Mouse (Mus musculus): ENCODE data around the gene Adk. TPM values are rescaled to one million over a fixed set of nuclear protein-coding genes. Genes with fewer than 3 reads are reported as not detected.

Gene Adk
- total RNA-seq, 2 experiments from 2014 or later = 122 to 168 TPM

DNA sequence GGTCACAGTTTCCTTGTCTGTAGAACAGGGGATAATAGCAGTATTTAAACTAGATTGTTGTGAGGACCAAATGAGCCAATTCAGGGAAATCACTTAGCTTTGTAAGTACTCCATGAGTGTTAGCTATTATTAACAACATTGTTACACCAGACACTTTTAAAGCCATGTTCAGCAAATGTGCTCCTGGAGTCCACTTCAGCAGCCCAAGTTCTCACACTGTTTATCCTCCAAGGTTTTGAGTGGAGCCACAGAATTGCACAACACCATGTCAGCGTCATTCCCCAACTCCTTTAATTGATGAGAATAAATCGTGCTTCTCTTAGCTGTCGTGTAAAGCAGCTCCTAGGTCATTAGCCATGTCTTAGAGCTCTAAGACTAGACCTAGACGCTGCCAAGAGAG lies 437.8 kb downstream of the Adk start:
- ATAC-seq (replicated peaks; ENCODE audit: low FRiP score, low TSS enrichment, poor library complexity, severe bottlenecking) = no peak

Other genes starting within 250 kb of the Adk start
- gene Plau, start 215.9 kb upstream of the Adk start, total RNA-seq (2014; fragmentation: Nextera tagmentation) = not detected in 2 replicates
- gene Plau, start 215.9 kb upstream of the Adk start, total RNA-seq (2017) = 0.38 TPM in 1 of 2 replicates, not detected in the other
- 56.7 and 62.3 TPM in 2 replicates for gene Vcl, start 123.2 kb upstream of the Adk start, total RNA-seq (2014; fragmentation: Nextera tagmentation)
- gene Vcl, start 123.2 kb upstream of the Adk start, total RNA-seq (2017) = 55.2 and 63.7 TPM in 2 replicates
- gene Ap3m1, start 66 bp upstream of the Adk start, total RNA-seq (2014; fragmentation: Nextera tagmentation) = 35.0 and 45.5 TPM in 2 replicates
- gene Ap3m1, start 66 bp upstream of the Adk start, total RNA-seq (2017) = 35.5 and 47.5 TPM in 2 replicates